Mouse (Mus musculus) kidney, adult 11 months (tissue): ENCODE results near the gene Alg9.

Experiments
- DNase-seq: peaks from one replicate; pipeline ENCODE4 v3.0.0; 2022

The Alg9 gene

DNA sequence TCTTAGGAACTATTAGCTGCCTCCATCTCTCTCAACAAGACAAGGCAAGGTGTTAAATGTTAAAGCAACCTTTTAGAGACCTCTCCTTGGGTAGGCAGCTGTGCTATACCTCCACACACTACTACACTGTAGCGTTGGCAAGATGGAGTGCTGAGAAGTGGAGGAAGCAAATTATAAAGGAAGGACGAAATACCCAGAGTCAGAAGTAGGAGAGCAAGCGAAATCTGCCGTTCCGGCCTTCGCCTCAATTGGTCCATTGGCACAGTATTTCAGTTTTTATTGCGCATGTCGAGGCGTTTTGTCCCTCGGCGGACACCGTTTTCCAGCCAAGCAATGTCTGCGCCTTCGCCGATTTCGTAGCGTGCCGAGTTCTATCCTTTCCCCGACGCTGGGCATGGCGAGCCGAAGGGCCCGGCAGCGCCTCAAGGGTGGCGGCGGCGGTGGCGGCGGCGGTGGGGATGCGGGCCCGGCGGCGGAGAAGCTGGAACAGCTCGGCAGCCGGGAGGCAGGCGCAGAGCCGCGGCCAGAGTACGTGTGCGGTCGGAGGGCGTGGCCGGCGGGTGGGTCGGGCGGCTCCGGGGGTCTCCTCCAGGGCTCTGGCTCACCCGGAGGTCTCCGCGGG, at the start of gene Alg9, which contains the start of gene 1110032A03Rik:
Gene Alg9, plus strand, starts transcription at position 29 of the 622 bp plus-strand sequence.
Gene 1110032A03Rik, minus strand, starts transcription at position 530 of the 622 bp plus-strand sequence.
- DNase-seq, result peak; percentile 75

DNA sequence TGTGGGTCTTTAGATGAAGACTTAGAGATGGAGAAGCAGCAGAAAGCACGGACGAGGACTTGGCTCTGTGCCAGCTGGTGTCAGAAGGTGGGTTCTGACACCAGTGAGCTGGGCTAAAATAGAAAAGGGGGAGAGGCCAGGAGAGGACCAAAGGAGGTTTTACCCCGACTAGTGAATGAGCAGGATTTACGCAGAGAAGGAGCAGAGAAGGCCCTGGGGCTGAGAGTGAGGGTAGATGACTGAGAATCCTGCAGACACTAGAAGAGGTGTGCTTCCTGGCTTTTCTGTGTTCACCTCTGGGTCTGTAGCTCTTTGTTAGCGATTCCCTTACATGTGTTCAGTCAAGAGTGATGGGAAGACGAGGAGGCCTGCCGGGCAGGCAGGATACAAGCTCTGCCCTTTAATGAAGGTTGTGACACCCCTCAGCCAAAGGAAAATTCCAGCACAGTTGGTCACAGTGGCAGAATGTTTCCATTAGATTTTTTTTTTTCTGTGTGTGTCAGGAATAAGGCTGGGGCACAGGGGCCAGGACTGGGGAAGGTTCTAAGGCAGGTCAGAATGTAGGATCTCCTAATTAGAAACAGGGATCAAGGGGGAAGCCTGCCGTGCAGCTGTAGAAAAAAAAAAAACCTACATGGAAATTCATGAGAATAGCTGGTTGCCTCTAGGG, 48.8 kb upstream of the Alg9 start:
- peak; percentile 27 for DNase-seq

- DNase-seq, result no peak
Measured at GRCm38 (mm10) chr9:50727171-50727924, 47.5 kb upstream of the Alg9 start.

DNA sequence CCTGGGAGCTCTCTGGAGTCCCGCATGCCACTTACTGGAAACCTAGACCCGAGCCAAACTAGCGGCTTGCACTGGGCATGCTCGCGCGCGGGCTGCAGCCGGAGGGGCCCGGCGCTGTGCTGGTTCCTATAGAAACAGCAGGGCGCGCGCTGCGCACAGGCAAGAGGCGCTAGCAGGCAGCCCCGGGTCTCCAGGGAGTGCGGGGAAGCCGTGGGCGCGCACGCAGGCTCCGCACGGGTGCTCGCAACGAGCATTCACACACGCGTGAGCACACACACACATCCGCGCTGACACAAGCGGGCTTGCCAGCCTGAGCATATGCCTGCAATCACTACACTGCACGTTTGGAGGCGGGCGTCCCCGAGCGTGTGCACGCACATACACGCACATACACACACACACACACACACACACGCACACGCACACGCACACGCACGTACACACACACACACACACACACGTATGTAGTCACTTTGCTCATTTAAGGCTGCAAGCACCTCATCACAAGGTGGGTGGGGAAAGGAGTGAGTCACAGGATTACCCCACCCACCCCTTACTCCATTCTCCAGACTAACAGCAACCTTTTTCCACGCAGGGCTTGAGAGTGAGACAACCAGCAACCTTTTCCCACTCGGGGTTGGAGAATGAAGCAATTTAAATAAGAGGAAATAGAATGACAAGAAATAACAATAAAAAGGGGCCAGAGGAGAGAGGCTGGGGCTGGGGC, 46.7 kb upstream of the Alg9 start:
- peak; percentile 59 for DNase-seq

GRCm38 (mm10) chr9:50729600-50729999, 45.2 kb upstream of the Alg9 start:
- DNase-seq, result peak; percentile 38

DNA sequence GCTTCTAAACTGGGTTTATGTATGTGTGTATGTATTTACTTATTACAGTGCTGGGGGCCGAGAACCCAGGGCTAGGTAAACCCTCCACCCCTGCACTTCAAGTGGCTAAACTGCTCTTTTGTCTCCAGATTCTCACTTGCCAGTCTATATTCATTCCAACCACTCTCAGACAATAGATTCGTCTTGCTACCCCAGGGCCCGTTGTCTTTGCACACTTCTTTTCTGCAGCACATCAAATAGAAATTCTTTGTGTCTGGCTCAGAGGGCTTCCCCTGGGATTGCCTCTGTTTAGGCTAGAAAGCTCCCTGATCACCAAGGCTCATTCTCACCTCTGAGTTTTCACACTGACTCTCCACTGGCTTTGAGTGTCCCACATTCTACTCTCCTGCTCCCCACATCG, 42.3 kb upstream of the Alg9 start:
- no peak for DNase-seq

- DNase-seq, result no peak
Measured at GRCm38 (mm10) chr9:50734989-50735388, 39.8 kb upstream of the Alg9 start.

DNA sequence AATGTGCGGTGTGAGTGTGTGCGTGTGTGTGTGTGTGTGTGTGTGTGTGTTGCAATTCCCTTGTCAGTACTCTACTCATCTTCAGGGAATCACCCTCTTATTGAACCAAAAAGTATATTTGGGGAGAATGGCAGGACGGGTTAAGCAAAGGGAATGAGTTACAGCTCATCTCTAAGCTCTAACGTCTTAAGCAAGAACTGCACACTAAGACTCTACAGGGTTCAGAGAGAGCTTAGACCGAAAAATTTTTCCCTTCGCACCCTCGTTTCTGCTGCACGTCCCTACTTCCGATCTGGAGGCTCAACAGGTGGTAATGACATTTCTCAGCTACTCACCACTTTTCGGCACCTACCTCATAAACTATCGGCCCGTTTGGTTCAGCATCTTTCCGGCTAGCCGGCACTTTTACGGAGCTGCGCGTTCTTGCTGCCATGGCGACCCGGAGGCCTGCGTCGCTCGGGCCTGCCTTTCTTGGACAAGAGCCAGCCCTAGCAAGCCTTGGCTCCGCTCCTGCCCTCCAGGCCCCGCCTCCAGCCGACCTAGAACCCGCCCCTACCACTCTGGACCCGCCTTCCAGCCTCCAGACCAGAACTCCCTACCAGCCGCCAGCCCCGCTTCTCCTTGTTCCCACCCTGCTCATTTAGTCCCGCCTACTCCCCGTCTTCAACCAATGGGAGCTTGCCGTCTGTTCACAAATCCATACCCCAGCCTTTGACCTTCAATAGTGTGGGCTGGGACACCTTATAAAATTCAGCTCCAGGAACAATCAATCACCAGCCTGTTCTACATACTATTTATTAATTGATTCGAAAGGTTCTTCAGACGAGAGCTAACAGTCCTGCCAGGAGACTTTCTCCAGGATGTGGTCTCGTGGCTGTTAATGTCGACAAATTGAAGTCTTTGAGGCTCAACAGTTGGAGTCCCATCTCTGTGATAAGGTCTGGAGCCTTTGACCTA, 35.6 kb upstream of the Alg9 start, which contains the start of gene Dixdc1:
Gene Dixdc1, minus strand, starts transcription at position 604 of the 957 bp plus-strand sequence.
- peak; percentile 95 for DNase-seq

GRCm38 (mm10) chr9:50740867-50741784, 33.7 kb upstream of the Alg9 start:
- no peak for DNase-seq

- DNase-seq, result no peak
Measured at GRCm38 (mm10) chr9:50742261-50742660, 32.6 kb upstream of the Alg9 start.

GRCm38 (mm10) chr9:50742744-50743143, 32.1 kb upstream of the Alg9 start:
- no peak for DNase-seq

DNA sequence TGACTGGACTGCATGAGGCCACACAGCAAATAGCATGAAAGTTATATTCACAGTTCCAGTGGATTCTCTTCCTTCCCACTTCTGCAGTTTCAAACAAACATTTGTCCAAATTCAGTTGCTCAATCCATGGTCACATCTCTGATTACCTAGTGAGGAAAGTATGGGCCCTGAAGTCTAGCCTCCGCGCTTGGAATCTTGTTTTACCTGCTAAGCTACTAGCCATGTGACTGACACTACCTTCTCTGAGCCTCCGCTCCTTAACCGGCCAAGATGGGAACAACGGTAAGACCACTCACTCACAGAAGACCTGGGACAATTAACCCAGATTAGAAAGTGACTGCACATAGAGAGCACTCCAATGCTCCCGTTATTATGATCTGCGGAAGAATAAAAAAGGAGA, 29.0 kb upstream of the Alg9 start:
- DNase-seq, result no peak

DNA sequence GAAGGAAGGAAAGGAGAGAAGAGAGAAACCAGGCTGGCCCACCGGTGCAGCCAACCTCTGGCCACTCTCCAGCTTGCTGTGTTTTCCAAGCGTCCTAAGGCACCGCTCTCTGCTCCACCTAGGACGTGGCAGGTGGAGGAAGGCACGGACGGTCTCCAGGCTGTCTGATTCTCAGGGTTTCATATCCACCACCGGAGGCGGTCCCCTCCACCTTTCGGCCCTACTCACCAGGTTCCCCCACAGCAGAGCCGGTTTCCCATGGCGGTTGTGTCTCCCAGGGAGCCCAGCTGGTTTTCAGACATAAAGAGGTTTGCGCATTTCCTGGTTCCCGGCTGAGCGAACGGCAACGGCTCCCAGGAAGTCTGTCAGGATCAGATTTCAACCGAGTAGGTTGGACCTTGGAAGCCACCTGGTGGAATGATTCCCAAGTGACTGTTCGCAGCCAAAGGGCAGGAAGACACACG, 28.6 kb upstream of the Alg9 start, which contains the start of gene 2310030G06Rik:
Gene 2310030G06Rik, minus strand, starts transcription at position 323 of the 464 bp plus-strand sequence.
- peak; percentile 84 for DNase-seq

GRCm38 (mm10) chr9:50750706-50751105, 24.1 kb upstream of the Alg9 start:
- DNase-seq, result no peak

- DNase-seq, result no peak
Measured at GRCm38 (mm10) chr9:50751323-50751722, 23.5 kb upstream of the Alg9 start, which contains the start of gene Cryab. Gene Cryab, plus strand, starts transcription at chr9:50751325.

DNA sequence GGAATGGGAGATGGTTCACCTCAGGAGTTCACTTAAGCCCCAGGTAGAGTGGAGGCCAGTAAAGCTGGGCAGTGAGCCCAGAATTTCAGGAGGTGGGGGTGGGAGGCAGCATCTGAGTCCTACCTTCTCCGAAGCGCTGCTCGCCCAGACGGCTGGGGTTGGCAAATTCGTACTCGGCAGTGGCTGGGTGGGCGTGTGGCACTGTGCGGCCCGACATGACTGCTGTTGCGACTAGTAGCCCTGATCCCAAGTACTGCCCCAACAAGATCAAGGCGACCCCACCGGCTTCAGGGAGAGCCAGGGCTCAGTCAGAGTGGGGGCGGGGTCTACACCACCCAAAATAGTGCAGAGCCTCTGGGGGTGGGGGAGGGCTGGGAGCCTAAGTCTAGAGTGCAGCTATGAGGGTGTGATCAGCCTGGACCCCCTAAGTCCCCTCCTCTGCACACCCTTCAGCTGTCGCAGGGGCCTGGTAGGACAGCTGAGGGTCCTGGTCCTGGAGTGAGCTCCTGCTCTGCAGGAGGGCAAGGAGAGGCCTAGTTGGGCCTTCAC, 22.7 kb upstream of the Alg9 start, which contains the start of gene Hspb2:
Gene Hspb2, minus strand, starts transcription at position 301 of the 549 bp plus-strand sequence.
- DNase-seq, result no peak

- peak; percentile 93 for DNase-seq
Measured at GRCm38 (mm10) chr9:50752784-50753615, 21.8 kb upstream of the Alg9 start.

DNA sequence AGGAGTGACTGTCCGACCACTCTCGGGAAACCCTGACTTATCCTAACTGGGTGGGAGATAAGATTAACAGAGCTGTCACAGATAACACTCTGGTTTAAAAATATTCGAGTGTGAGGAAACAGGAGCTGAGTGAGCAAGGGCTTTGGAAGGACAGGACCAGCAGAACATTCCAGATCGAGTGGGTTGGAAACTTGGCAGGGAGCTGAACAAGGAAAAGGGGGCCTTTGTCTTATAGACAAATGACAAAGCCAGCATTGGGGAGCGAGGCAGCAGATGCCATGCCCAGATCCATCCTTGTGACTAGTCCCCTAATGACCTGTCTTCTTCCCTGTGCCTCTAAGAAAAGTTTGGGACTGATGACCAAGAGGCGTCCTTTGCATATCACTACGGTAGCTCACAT, 20.9 kb upstream of the Alg9 start:
- no peak for DNase-seq

- no peak for DNase-seq
Measured at GRCm38 (mm10) chr9:50756711-50757110, 18.1 kb upstream of the Alg9 start.
